ENCODE assay signal across 9 mouse cellular contexts in the genomic region with DNA sequence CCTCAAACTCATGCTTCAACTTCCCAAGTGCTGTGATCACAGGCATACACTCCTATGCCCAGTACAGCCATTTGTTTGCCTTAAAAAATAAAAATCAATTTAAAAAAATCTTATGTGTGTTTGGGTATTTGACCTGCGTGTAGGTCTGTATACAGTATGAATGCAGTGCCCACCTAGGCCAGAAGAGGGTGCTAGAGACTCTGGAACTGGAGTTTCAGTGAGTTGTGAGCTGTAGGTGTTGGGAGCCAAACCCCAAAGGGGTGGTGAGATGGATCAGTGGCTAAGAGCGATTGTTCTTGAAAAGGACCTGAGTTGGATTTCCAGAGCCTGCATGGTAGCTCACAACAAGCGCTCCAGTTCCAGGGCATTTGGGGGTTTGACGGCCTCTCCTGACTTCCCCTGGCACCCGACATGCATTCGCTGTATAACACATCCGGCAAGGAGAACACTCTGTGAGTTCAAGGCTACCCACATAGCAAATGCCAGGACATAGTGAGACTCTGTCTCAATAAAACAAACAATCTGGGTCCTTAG. TPM values are rescaled to one million over a fixed set of nuclear protein-coding genes. Genes with fewer than 3 reads are reported as not detected.
DNase-seq lines count a peak whose midpoint lies in the region; ATAC-seq and TF ChIP-seq lines count a peak whose summit lies in the region.
"Had no signal": no experiment of that assay in that cellular context is flagged by ENCODE, and none has a peak within 500 bp of the region (broad histone marks: within the 10 kb centered on the region; RNA-seq: fewer than 3 reads in every experiment).

No protein-coding gene starts in this region.

- no peak overlapping the region for H3K4me2 ChIP-seq in CH12.LX (ENCODE audit: insufficient read depth, low read depth, poor library complexity, severe bottlenecking)
- H3K4me2 ChIP-seq in forebrain, embryonic 16.5 days (ENCODE audit: low read length) = no peak overlapping the region
- H3K4me2 ChIP-seq in intestine, embryonic 16.5 days (ENCODE audit: low read depth, low read length) = no peak overlapping the region
- no peak overlapping the region for H3K4me2 ChIP-seq in liver, embryonic 16.5 days (ENCODE audit: low read depth, low read length)

- 51% methylated on average over 7 of the region's 7 CpGs for WGBS in forebrain, embryonic 16.5 days
- 56% methylated on average over 7 of the region's 7 CpGs for WGBS in intestine, embryonic 16.5 days
- 51% methylated on average over 7 of the region's 7 CpGs for WGBS in liver, embryonic 16.5 days (ENCODE audit: insufficient replicate concordance)

- H3K27ac ChIP-seq in CH12.LX (ENCODE audit: insufficient read depth, low read depth) = no peak overlapping the region
- H3K27ac ChIP-seq in forebrain, embryonic 16.5 days (ENCODE audit: low read length) = no peak overlapping the region
- no peak overlapping the region for H3K27ac ChIP-seq in intestine, embryonic 16.5 days (ENCODE audit: low read length)
- H3K27ac ChIP-seq in liver, embryonic 16.5 days (ENCODE audit: low read length) = no peak overlapping the region

- TF ChIP-seq CTCF in CH12.LX (conservative IDR thresholded peaks at IDR 0.05 in 1 of 2, IDR thresholded peaks at IDR 0.05 in 1 of 2; ENCODE audit: low read depth in 2 of 2, low read length in 2 of 2) = peak; percentile 69 to 88; a peak in 3 of 4 replicates

- H3K79me2 ChIP-seq in CH12.LX (replicated peaks; ENCODE audit: control insufficient read depth, extremely low read depth, insufficient read depth, poor library complexity, severe bottlenecking) = peaks cover 13% of the 10 kb centered on the region

- DNase-seq in 416B (ENCODE audit: low read depth) (peak; percentile 93), CH12.LX (ENCODE audit: extremely low read depth) (peak; percentile 89)
- DNase-seq in c-Kit-negative CD71-positive TER-119-positive erythroid progenitor cells, embryonic 14.5 days (ENCODE audit: low read depth, low spot score) = peak; percentile 66
- DNase-seq in right cerebral cortex, postnatal 25 days = peak; percentile 39
- DNase-seq in yolk sac, embryonic 10.5 days (ENCODE audit: low spot score) = peak; percentile 53

- no peaks in the 10 kb centered on the region for H3K27me3 ChIP-seq in CH12.LX (replicated peaks)
- H3K27me3 ChIP-seq in forebrain, embryonic 16.5 days (replicated peaks; ENCODE audit: control insufficient read depth, insufficient read depth, low read length) = no peaks in the 10 kb centered on the region
- no peaks in the 10 kb centered on the region for H3K27me3 ChIP-seq in intestine, embryonic 16.5 days (replicated peaks; ENCODE audit: control insufficient read depth, insufficient read depth, low read length)
- no peaks in the 10 kb centered on the region for H3K27me3 ChIP-seq in liver, embryonic 16.5 days (ENCODE audit: control insufficient read depth, insufficient read depth, low read depth, low read length)

- no peaks in the 10 kb centered on the region for H3K9me3 ChIP-seq in CH12.LX (replicated peaks; ENCODE audit: low read length)
- no peaks in the 10 kb centered on the region for H3K9me3 ChIP-seq in forebrain, embryonic 16.5 days (ENCODE audit: control insufficient read depth, low read length)
- H3K9me3 ChIP-seq in intestine, embryonic 16.5 days (ENCODE audit: control insufficient read depth, low read length) = no peaks in the 10 kb centered on the region
- H3K9me3 ChIP-seq in liver, embryonic 16.5 days (replicated peaks; ENCODE audit: control insufficient read depth, low read length) = no peaks in the 10 kb centered on the region

- ATAC-seq in forebrain, embryonic 16.5 days = 0 out of 2 replicates have a peak, but pooled peaks have one; percentile 14
- ATAC-seq in intestine, embryonic 16.5 days = peak; percentile 15; the same call in 1 of the 2 replicates
- 0 out of 2 replicates have a peak, but pooled peaks have one; percentile 35 for ATAC-seq in liver, embryonic 16.5 days (ENCODE audit: low read depth)

- no peak overlapping the region for H3K4me3 ChIP-seq in CH12.LX (replicated peaks in 1 of 3; ENCODE audit: low read depth in 2 of 3, low read length in 2 of 3, poor library complexity in 1 of 3)
- no peak overlapping the region for H3K4me3 ChIP-seq in forebrain, embryonic 16.5 days (replicated peaks; ENCODE audit: low read length)
- no peak overlapping the region for H3K4me3 ChIP-seq in intestine, embryonic 16.5 days (ENCODE audit: low read length)
- no peak overlapping the region for H3K4me3 ChIP-seq in liver, embryonic 16.5 days (ENCODE audit: low read depth, low read length)

- peaks cover 3 to 13% of the 10 kb centered on the region in 2 experiments for H3K36me3 ChIP-seq in CH12.LX (replicated peaks in 1 of 2; ENCODE audit: control insufficient read depth in 1 of 2, insufficient read depth in 1 of 2, low read length in 1 of 2)
- no peaks in the 10 kb centered on the region for H3K36me3 ChIP-seq in forebrain, embryonic 16.5 days (ENCODE audit: control insufficient read depth, insufficient read depth)
- no peaks in the 10 kb centered on the region for H3K36me3 ChIP-seq in intestine, embryonic 16.5 days (ENCODE audit: control insufficient read depth, insufficient read depth, low read length)
- H3K36me3 ChIP-seq in liver, embryonic 16.5 days (ENCODE audit: control insufficient read depth, insufficient read depth) = no peaks in the 10 kb centered on the region

- TF ChIP-seq EP300 in CH12.LX (IDR thresholded peaks at IDR 0.05; ENCODE audit: low read length) = no peak

- peaks cover 4 to 35% of the 10 kb centered on the region in 2 experiments for H3K4me1 ChIP-seq in CH12.LX (ENCODE audit: control insufficient read depth in 1 of 2, insufficient read depth in 2 of 2)
- H3K4me1 ChIP-seq in forebrain, embryonic 16.5 days (replicated peaks; ENCODE audit: control insufficient read depth, insufficient read depth, low read length) = peaks cover 11% of the 10 kb centered on the region
- peaks cover 7% of the 10 kb centered on the region; the same call in 1 of the 2 replicates for H3K4me1 ChIP-seq in intestine, embryonic 16.5 days (ENCODE audit: control insufficient read depth, insufficient read depth, low read length)
- peaks cover 15% of the 10 kb centered on the region for H3K4me1 ChIP-seq in liver, embryonic 16.5 days (ENCODE audit: control insufficient read depth, low read depth, low read length)

- TF ChIP-seq RAD21 in CH12.LX (IDR thresholded peaks at IDR 0.05; ENCODE audit: low read depth, low read length) = peak; percentile 90

- in situ Hi-C loops in CH12.LX (cut with MboI; ENCODE audit: low pct_ligation_motif_present, low pct_unique_long_range_greater_than_20kb, low sequenced_read_pairs) = no loop called here

- dilution Hi-C loops in CH12.LX (cut with MboI; ENCODE audit: extremely low pct_ligation_motif_present, extremely low pct_unique_long_range_greater_than_20kb, low sequenced_read_pairs) = no loop called here

- no peak overlapping the region for H3K9ac ChIP-seq in CH12.LX (ENCODE audit: insufficient read depth, low read depth)
- no peak overlapping the region for H3K9ac ChIP-seq in forebrain, embryonic 16.5 days (replicated peaks; ENCODE audit: low read depth, low read length)
- H3K9ac ChIP-seq in intestine, embryonic 16.5 days (ENCODE audit: low read depth, low read length) = no peak overlapping the region
- no peak overlapping the region for H3K9ac ChIP-seq in liver, embryonic 16.5 days (ENCODE audit: low read depth, low read length)

- no peak for TF ChIP-seq POLR2A in CH12.LX (IDR thresholded peaks at IDR 0.05; ENCODE audit: low read depth, low read length)

TF ChIP-seq in CH12.LX, 34 proteins besides CTCF, POLR2A, EP300 and RAD21 (continues in another document):
- no peak for TF ChIP-seq USF1 (IDR thresholded peaks at IDR 0.05; ENCODE audit: low read depth, low read length)
- 0 out of 2 replicates have a peak, but pooled peaks have one; percentile 16 for TF ChIP-seq NRF1 (IDR thresholded peaks at IDR 0.05; ENCODE audit: low read depth, low read length)
- no peak for TF ChIP-seq CHD1 (IDR thresholded peaks at IDR 0.05; ENCODE audit: low read depth, low read length)

RNA-seq across cellular contexts. Expression of gene Jagn1, which starts 1.2 kb away (rescaled TPM):
- total RNA-seq in CH12.LX (2012; rRNA removed) (69.2 and 83.9 TPM in 2 replicates), CH12.LX (2014; rRNA removed) (90.4 and 106 TPM in 2 replicates)
- polyA plus RNA-seq in CH12.LX (2012; ENCODE audit: insufficient read length, low read depth) = 88.3 and 103 TPM in 2 replicates
- polyA plus RNA-seq in forebrain, embryonic 16.5 days (2015; fragmentation: Nextera tagmentation; extraction: Ambion mirVana) = 90.9 and 98.9 TPM in 2 replicates
- 82.6 and 89.7 TPM in 2 replicates for polyA plus RNA-seq in intestine, embryonic 16.5 days (2015; fragmentation: Nextera tagmentation; extraction: Ambion mirVana)
- polyA plus RNA-seq in liver, embryonic 16.5 days (2015; fragmentation: Nextera tagmentation; extraction: Ambion mirVana) = 30.1 and 30.9 TPM in 2 replicates

RNA-seq across cellular contexts. Expression of gene Cidec, which starts 5.7 kb away (rescaled TPM):
- 0.17 TPM in 1 of 2 replicates, not detected in the other for total RNA-seq in CH12.LX (2012; rRNA removed)
- not detected in 2 replicates for total RNA-seq in CH12.LX (2014; rRNA removed)
- polyA plus RNA-seq in CH12.LX (2012; ENCODE audit: insufficient read length, low read depth) = 0.14 TPM in 1 of 2 replicates, not detected in the other
- polyA plus RNA-seq in forebrain, embryonic 16.5 days (2015; fragmentation: Nextera tagmentation; extraction: Ambion mirVana) = not detected in 2 replicates
- 24.4 and 35.0 TPM in 2 replicates for polyA plus RNA-seq in intestine, embryonic 16.5 days (2015; fragmentation: Nextera tagmentation; extraction: Ambion mirVana)
- polyA plus RNA-seq in liver, embryonic 16.5 days (2015; fragmentation: Nextera tagmentation; extraction: Ambion mirVana) = 0.14 and 0.40 TPM in 2 replicates
- total RNA-seq: layer of hippocampus, adult 8-10 months had no signal

RNA-seq across cellular contexts. Expression of gene Il17re, which starts 17.1 kb away (rescaled TPM):
- total RNA-seq in CH12.LX (2012; rRNA removed) (0.13 TPM in 1 of 2 replicates, not detected in the other), CH12.LX (2014; rRNA removed) (not detected in 2 replicates)
- 0.13 TPM in 1 of 2 replicates, not detected in the other for polyA plus RNA-seq in CH12.LX (2012; ENCODE audit: insufficient read length, low read depth)
- polyA plus RNA-seq in forebrain, embryonic 16.5 days (2015; fragmentation: Nextera tagmentation; extraction: Ambion mirVana) = 0.07 TPM in 1 of 2 replicates, not detected in the other
- polyA plus RNA-seq in intestine, embryonic 16.5 days (2015; fragmentation: Nextera tagmentation; extraction: Ambion mirVana) = 7.7 and 9.5 TPM in 2 replicates
- polyA plus RNA-seq in liver, embryonic 16.5 days (2015; fragmentation: Nextera tagmentation; extraction: Ambion mirVana) = 0.19 and 0.33 TPM in 2 replicates

RNA-seq across cellular contexts. Expression of gene Rpusd3, which starts 22.1 kb away (rescaled TPM):
- total RNA-seq in CH12.LX (2012; rRNA removed) (26.3 and 28.6 TPM in 2 replicates), CH12.LX (2014; rRNA removed) (18.8 and 22.1 TPM in 2 replicates)
- 18.5 and 26.5 TPM in 2 replicates for polyA plus RNA-seq in CH12.LX (2012; ENCODE audit: insufficient read length, low read depth)
- 13.9 and 16.3 TPM in 2 replicates for polyA plus RNA-seq in forebrain, embryonic 16.5 days (2015; fragmentation: Nextera tagmentation; extraction: Ambion mirVana)
- polyA plus RNA-seq in intestine, embryonic 16.5 days (2015; fragmentation: Nextera tagmentation; extraction: Ambion mirVana) = 32.4 and 35.5 TPM in 2 replicates
- polyA plus RNA-seq in liver, embryonic 16.5 days (2015; fragmentation: Nextera tagmentation; extraction: Ambion mirVana) = 11.8 and 12.1 TPM in 2 replicates

RNA-seq across cellular contexts. Expression of gene Il17rc, which starts 30.0 kb away (rescaled TPM):
- total RNA-seq in CH12.LX (2012; rRNA removed) (not detected in 2 replicates), CH12.LX (2014; rRNA removed) (not detected in 2 replicates)
- not detected in 2 replicates for polyA plus RNA-seq in CH12.LX (2012; ENCODE audit: insufficient read length, low read depth)
- 2.4 and 3.5 TPM in 2 replicates for polyA plus RNA-seq in forebrain, embryonic 16.5 days (2015; fragmentation: Nextera tagmentation; extraction: Ambion mirVana)
- 34.6 and 38.0 TPM in 2 replicates for polyA plus RNA-seq in intestine, embryonic 16.5 days (2015; fragmentation: Nextera tagmentation; extraction: Ambion mirVana)
- polyA plus RNA-seq in liver, embryonic 16.5 days (2015; fragmentation: Nextera tagmentation; extraction: Ambion mirVana) = 9.5 and 11.9 TPM in 2 replicates

Comparison
In these comparisons a context has a peak if more than half of its experiments do, and no peak if none do; other contexts are left out.
1. DNase-seq: peak in every context shown above with its lines; median percentile 93 in 416B; 89 in CH12.LX; 66 in c-Kit-negative CD71-positive TER-119-positive erythroid progenitor cells, embryonic 14.5 days; 53 in yolk sac, embryonic 10.5 days; 39 in right cerebral cortex, postnatal 25 days.
2. RNA of gene Cidec, which starts 5.7 kb away (polyA plus RNA-seq): 24.4 to 35.0 TPM in intestine, embryonic 16.5 days; 0.14 to 0.40 TPM in liver, embryonic 16.5 days, 0.14 TPM in CH12.LX and not detected in forebrain, embryonic 16.5 days; every median in the first group is over 10 times any median in the second.
3. Peak in every context shown above with its lines, with median percentiles within 50 percentile points of each other: ATAC-seq.